10 mouse cellular contexts compared by ENCODE assay signal in the genomic region with DNA sequence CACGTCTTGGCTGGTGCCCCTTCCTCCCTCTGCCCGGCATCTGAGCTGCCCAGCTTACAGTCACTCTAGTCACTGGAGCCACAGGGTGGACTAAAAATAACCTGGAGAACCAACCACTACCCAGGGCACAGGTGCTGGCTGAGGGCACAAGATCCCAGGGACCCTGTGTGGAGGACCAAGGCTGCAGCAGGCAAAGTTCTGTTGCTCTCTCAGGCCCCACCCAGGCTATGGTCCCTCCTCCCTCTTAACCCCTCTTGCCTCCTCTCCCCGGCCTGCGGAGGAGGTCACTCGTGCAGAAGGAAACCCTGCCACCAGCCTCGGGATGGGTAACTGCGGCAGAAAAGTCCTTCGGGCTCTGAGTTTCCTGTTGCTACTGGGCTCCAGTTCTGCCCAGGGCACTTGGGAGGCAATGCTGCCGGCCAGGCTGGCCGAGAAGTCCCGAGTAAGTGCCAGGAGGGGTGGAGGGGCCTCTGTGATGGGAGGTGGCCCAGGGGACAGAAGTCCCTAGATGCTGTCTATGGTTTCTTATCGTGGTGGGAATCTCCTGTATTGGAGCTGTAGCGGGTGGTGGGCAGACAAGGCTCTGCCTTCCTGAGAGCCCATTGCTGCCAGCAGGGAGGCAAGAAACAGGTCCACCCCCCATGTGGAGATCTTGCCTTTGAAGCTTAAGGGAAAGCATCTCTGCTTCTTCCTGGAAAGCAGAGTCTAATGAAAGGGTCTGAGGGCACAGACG. TPM values are rescaled to one million over a fixed set of nuclear protein-coding genes. Genes with fewer than 3 reads are reported as not detected.
A peak's percentile ranks its signal among the peaks of the same experiment; 100 is the strongest.
DNase-seq lines count a peak whose midpoint lies in the region; ATAC-seq and TF ChIP-seq lines count a peak whose summit lies in the region.
"Had no signal": no experiment of that assay in that cellular context is flagged by ENCODE, and none has a peak within 500 bp of the region (broad histone marks: within the 10 kb centered on the region; RNA-seq: fewer than 3 reads in every experiment).

A gene (plus strand): TSS at position 147 of the 733 bp plus-strand sequence.

- no peak within 1 kb of the TSS for H3K9ac ChIP-seq in forebrain, embryonic 12.5 days
- H3K9ac ChIP-seq in heart, embryonic 16.5 days (ENCODE audit: low read length): peak within 1 kb of the TSS; percentile 64
- H3K9ac ChIP-seq: liver, embryonic 14.5 days had no signal

- H3K27ac ChIP-seq in forebrain, embryonic 10.5 days: peak within 1 kb of the TSS; percentile 58
- no peak within 1 kb of the TSS for H3K27ac ChIP-seq in forebrain, embryonic 12.5 days
- H3K27ac ChIP-seq in heart, embryonic 16.5 days (ENCODE audit: low read length): peak within 1 kb of the TSS; percentile 65; the same call in 1 of the 2 replicates
- no peak within 1 kb of the TSS for H3K27ac ChIP-seq in thymus, adult 2 months (ENCODE audit: control insufficient read depth, insufficient read depth, low read length)
- H3K27ac ChIP-seq: liver, embryonic 14.5 days had no signal

- intact Hi-C loops in left cerebral cortex, postnatal 4 days (cut with DNase I): no loop called here

- H3K4me1 ChIP-seq in forebrain, embryonic 10.5 days: peaks cover 59% of the 10 kb centered on the region
- H3K4me1 ChIP-seq in forebrain, embryonic 12.5 days: peaks cover 14% of the 10 kb centered on the region
- peaks cover 31% of the 10 kb centered on the region for H3K4me1 ChIP-seq in heart, embryonic 16.5 days (ENCODE audit: control insufficient read depth, insufficient read depth, low read length)
- H3K4me1 ChIP-seq in thymus, adult 2 months (replicated peaks; ENCODE audit: control insufficient read depth, insufficient read depth, low read length): no peaks in the 10 kb centered on the region

- TF ChIP-seq CTCF in thymus, adult 2 months (IDR thresholded peaks at IDR 0.05; ENCODE audit: borderline replicate concordance, control insufficient read depth, extremely low read depth, insufficient read depth, low read length, poor library complexity): no peak

- DNase-seq in forebrain, embryonic 10.5 days (ENCODE audit: extremely low spot score, low spot score): no peak
- peak; percentile 26 to 44 for DNase-seq in adrenal gland, postnatal 36 days
- peak; percentile 54 for DNase-seq in lung, postnatal 25 days (ENCODE audit: low spot score)
- DNase-seq in left cerebral cortex, postnatal 4 days: no peak
- DNase-seq in cerebellum, adult 18-20 months: no peak
- DNase-seq in thymus, adult 2 months: no peak

- H3K4me2 ChIP-seq in forebrain, embryonic 12.5 days: no peak within 1 kb of the TSS
- peak within 1 kb of the TSS; percentile 55 for H3K4me2 ChIP-seq in heart, embryonic 16.5 days (ENCODE audit: low read depth, low read length)

- 20% methylated on average over 14 of the region's 14 CpGs for WGBS in forebrain, embryonic 10.5 days
- whole genome bisulfite sequencing in forebrain, embryonic 12.5 days: 20% methylated on average over 14 of the region's 14 CpGs
- WGBS in heart, embryonic 16.5 days: 12% methylated on average over 14 of the region's 14 CpGs
- 9% methylated on average over 14 of the region's 14 CpGs for WGBS in thymus, adult 2 months

- no peaks in the 10 kb centered on the region for H3K36me3 ChIP-seq in forebrain, embryonic 10.5 days (replicated peaks)
- H3K36me3 ChIP-seq in forebrain, embryonic 12.5 days (replicated peaks): no peaks in the 10 kb centered on the region
- no peaks in the 10 kb centered on the region for H3K36me3 ChIP-seq in heart, embryonic 16.5 days (ENCODE audit: control insufficient read depth, insufficient read depth)
- no peaks in the 10 kb centered on the region for H3K36me3 ChIP-seq in thymus, adult 2 months (ENCODE audit: control insufficient read depth, insufficient read depth, low read length)

- H3K4me3 ChIP-seq in forebrain, embryonic 10.5 days: no peak within 1 kb of the TSS
- no peak within 1 kb of the TSS for H3K4me3 ChIP-seq in forebrain, embryonic 12.5 days (replicated peaks)
- peak within 1 kb of the TSS; percentile 30 for H3K4me3 ChIP-seq in heart, embryonic 16.5 days (ENCODE audit: low read length)
- no peak within 1 kb of the TSS for H3K4me3 ChIP-seq in thymus, adult 2 months (ENCODE audit: control insufficient read depth, insufficient read depth, low read length)

- no peak for TF ChIP-seq POLR2A in thymus, adult 2 months (IDR thresholded peaks at IDR 0.05; ENCODE audit: control insufficient read depth, extremely low read depth, insufficient read depth, low read length, poor library complexity)

- peaks cover 25% of the 10 kb centered on the region for H3K27me3 ChIP-seq in forebrain, embryonic 10.5 days (ENCODE audit: poor library complexity, severe bottlenecking)
- H3K27me3 ChIP-seq in forebrain, embryonic 12.5 days: peaks cover 10% of the 10 kb centered on the region; the same call in 1 of the 2 replicates
- no peaks in the 10 kb centered on the region for H3K27me3 ChIP-seq in heart, embryonic 16.5 days (ENCODE audit: control insufficient read depth, insufficient read depth, low read length)
- no peaks in the 10 kb centered on the region; the same call in 1 of the 2 replicates for H3K27me3 ChIP-seq in thymus, adult 2 months (ENCODE audit: control insufficient read depth, insufficient read depth, low read length)

- no peak for ATAC-seq in forebrain, embryonic 12.5 days (ENCODE audit: low FRiP score)
- no peak for ATAC-seq in heart, embryonic 16.5 days (replicated peaks; ENCODE audit: extremely low read depth, insufficient read depth, low FRiP score)

- no peaks in the 10 kb centered on the region for H3K9me3 ChIP-seq in forebrain, embryonic 10.5 days
- no peaks in the 10 kb centered on the region for H3K9me3 ChIP-seq in forebrain, embryonic 12.5 days
- no peaks in the 10 kb centered on the region for H3K9me3 ChIP-seq in heart, embryonic 16.5 days (replicated peaks; ENCODE audit: control insufficient read depth, low read length)

RNA-seq across cellular contexts. Expression of the gene that starts here (rescaled TPM):
- 2.7 and 3.7 TPM in 2 replicates for polyA plus RNA-seq in forebrain, embryonic 10.5 days (2016; fragmentation: Nextera tagmentation; extraction: Ambion mirVana)
- polyA plus RNA-seq in forebrain, embryonic 12.5 days (2016; fragmentation: Nextera tagmentation; extraction: Ambion mirVana): 0.47 and 1.0 TPM in 2 replicates
- total RNA-seq in adrenal gland, postnatal 36 days (2021): 10 to 100 TPM in 1 of 2 experiments, 1 to 10 TPM in 1; 9.7 to 15.6 TPM
- polyA plus RNA-seq in heart, embryonic 16.5 days (2015; fragmentation: Nextera tagmentation; extraction: Ambion mirVana): 6.4 and 7.5 TPM in 2 replicates
- 1 to 10 TPM; 3.6 to 4.9 TPM for total RNA-seq in left cerebral cortex, postnatal 4 days (2021)
- polyA plus RNA-seq in thymus, adult 2 months (2012; rRNA removed): 5.9 and 7.4 TPM in 2 replicates
- polyA plus RNA-seq: C2C12 had no signal

Comparison
In these comparisons a context has a peak if more than half of its experiments do, and no peak if none do; other contexts are left out.
1. H3K27ac ChIP-seq: peak in forebrain, embryonic 10.5 days (single experiment) and heart, embryonic 16.5 days (single experiment); none in forebrain, embryonic 12.5 days (single experiment) and thymus, adult 2 months (single experiment).
2. DNase-seq: peak in adrenal gland, postnatal 36 days (2 of 2) and lung, postnatal 25 days (single experiment); none in forebrain, embryonic 10.5 days (single experiment), left cerebral cortex, postnatal 4 days (single experiment), cerebellum, adult 18-20 months (0 of 2) and thymus, adult 2 months (single experiment).